Mouse (Mus musculus): ENCODE measurements around the gene Rab15.

GRCm38 (mm10) chr12:76822002-76822650 is 582 bp downstream of the Rab15 start:
- TF ChIP-seq POLR2A (IDR thresholded peaks at IDR 0.05; ENCODE audit: insufficient read length, low read depth), result no peak
- TF ChIP-seq CEBPB (IDR thresholded peaks at IDR 0.05; ENCODE audit: insufficient read depth, poor library complexity, severe bottlenecking), result no peak
- no peak for TF ChIP-seq E2F4 (IDR thresholded peaks at IDR 0.05; ENCODE audit: insufficient read depth)

All from myocyte (in vitro differentiated cells).